Mouse (Mus musculus): ENCODE measurements around the gene Olfr273. TPM values are rescaled to one million over a fixed set of nuclear protein-coding genes. Genes with fewer than 3 reads are reported as not detected.

Gene Olfr273
- not detected for polyA plus RNA-seq (2012; fragmentation: generic; extraction: Trizol)

DNA sequence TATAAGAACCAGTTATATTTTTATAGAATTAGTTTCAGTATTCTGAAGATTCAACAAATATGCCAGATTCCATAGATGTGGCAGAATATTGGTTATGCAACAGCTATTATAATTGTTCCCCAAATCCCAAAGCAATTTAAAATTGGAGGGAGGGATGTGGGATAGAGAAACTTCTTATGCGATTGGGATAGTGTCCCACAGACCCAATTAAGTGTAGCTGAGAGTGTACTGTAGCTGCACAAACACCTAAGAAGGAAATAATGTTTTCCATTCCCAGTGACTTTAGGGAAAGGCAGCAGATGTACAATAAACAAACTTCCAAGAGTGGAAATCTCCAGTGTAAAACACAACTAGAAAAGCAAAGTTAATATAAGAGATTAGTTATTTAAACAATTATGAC lies at the start of gene Olfr273:
TSS of gene Olfr273 (minus strand) at position 101 of the 400 bp plus-strand sequence.

DNA sequence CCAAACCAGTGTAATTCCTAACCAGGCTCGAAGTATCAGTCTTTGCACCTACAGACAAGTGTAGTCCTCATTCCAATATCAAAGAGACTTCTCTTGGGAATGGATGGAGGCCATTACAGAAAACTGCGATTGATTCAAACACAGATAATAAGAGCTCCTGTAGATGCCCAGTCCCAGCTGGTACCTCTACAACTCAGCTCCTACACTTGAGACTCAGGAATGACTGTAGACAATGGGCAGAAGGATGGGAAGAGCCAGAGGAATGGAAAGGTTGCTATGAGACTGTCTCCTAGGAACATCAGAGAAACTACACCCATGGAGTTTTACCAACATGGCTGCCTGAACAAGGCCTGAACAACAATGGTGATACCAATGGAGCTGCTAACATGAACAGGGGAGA lies 44.7 kb downstream of the Olfr273 start, which contains the start of gene Olfr275:
TSS of gene Olfr275 (plus strand) at position 301 of the 400 bp plus-strand sequence.

Other genes starting within 250 kb of the Olfr273 start
- gene Olfr275, start 44.6 kb downstream of the Olfr273 start, polyA plus RNA-seq (2012; fragmentation: generic; extraction: Trizol) = not detected
- not detected for gene Olfr272, start 59.9 kb upstream of the Olfr273 start, polyA plus RNA-seq (2012; fragmentation: generic; extraction: Trizol)
- not detected for gene Olfr270, start 105.3 kb upstream of the Olfr273 start, polyA plus RNA-seq (2012; fragmentation: generic; extraction: Trizol)
- not detected for gene Nipsnap3a, start 130.0 kb upstream of the Olfr273 start, polyA plus RNA-seq (2012; fragmentation: generic; extraction: Trizol)
- 10 to 100 TPM; 11.7 to 20.0 TPM for gene Nipsnap3b, start 152.6 kb upstream of the Olfr273 start, polyA plus RNA-seq (2012; fragmentation: generic; extraction: Trizol)